Mouse (Mus musculus) T-helper 1 cell (primary cell): ENCODE measurements around the gene Lca5l.

Experiments
- in situ Hi-C: fragments of 300-600 bp; cut with MboI, MseI; formaldehyde crosslinking; loops from one replicate; pipeline ENCODE4 v1.15.1; 2025; ENCODE audit warnings: high pct_unique_total_duplicates

Lca5l gene

GRCm38 (mm10) chr16:96191531-96192506, at the start of gene Lca5l:
TSS of gene Lca5l (minus strand) at chr16:96192271.
- in situ Hi-C loops, result no loop called here

- in situ Hi-C loops, result no loop called here
Measured at GRCm38 (mm10) chr16:96235366-96235970, 43.4 kb upstream of the Lca5l start, which contains the start of gene B3galt5. TSS of gene B3galt5 (plus strand) at chr16:96235801.

GRCm38 (mm10) chr16:96233996-96234395, 41.9 kb upstream of the Lca5l start:
- in situ Hi-C loops, result no loop called here

- in situ Hi-C loops, result no loop called here
Measured at GRCm38 (mm10) chr16:96231974-96232373, 39.9 kb upstream of the Lca5l start.

- in situ Hi-C loops, result no loop called here
Measured at GRCm38 (mm10) chr16:96231251-96231650, 39.2 kb upstream of the Lca5l start.

- in situ Hi-C loops, result no loop called here
Measured at GRCm38 (mm10) chr16:96230411-96230810, 38.3 kb upstream of the Lca5l start.

GRCm38 (mm10) chr16:96229044-96229555, 37.0 kb upstream of the Lca5l start:
- in situ Hi-C loops, result loop anchor here (5.0 kb wide), 1 partner anchor 118 kb away; no protein-coding TSS in a partner anchor

GRCm38 (mm10) chr16:96228438-96228837, 36.4 kb upstream of the Lca5l start:
- in situ Hi-C loops, result loop anchor here (5.0 kb wide), 1 partner anchor 119 kb away; no protein-coding TSS in a partner anchor

- in situ Hi-C loops, result no loop called here
Measured at GRCm38 (mm10) chr16:96222452-96222851, 30.4 kb upstream of the Lca5l start.

- in situ Hi-C loops, result no loop called here
Measured at GRCm38 (mm10) chr16:96221959-96222358, 29.9 kb upstream of the Lca5l start.

GRCm38 (mm10) chr16:96221491-96221890, 29.4 kb upstream of the Lca5l start:
- in situ Hi-C loops, result no loop called here

- in situ Hi-C loops, result no loop called here
Measured at GRCm38 (mm10) chr16:96213027-96213426, 21.0 kb upstream of the Lca5l start.

- in situ Hi-C loops, result no loop called here
Measured at GRCm38 (mm10) chr16:96210856-96211255, 18.8 kb upstream of the Lca5l start.

GRCm38 (mm10) chr16:96209789-96210188, 17.7 kb upstream of the Lca5l start:
- in situ Hi-C loops, result no loop called here

- in situ Hi-C loops, result no loop called here
Measured at GRCm38 (mm10) chr16:96201485-96202232, 9.6 kb upstream of the Lca5l start.

GRCm38 (mm10) chr16:96200702-96201028, 8.6 kb upstream of the Lca5l start:
- in situ Hi-C loops, result no loop called here

- in situ Hi-C loops, result no loop called here
Measured at GRCm38 (mm10) chr16:96199913-96200701, 8.0 kb upstream of the Lca5l start, which contains the start of gene Sh3bgr. TSS of gene Sh3bgr (plus strand) at chr16:96200450.

- in situ Hi-C loops, result no loop called here
Measured at GRCm38 (mm10) chr16:96187619-96188018, 4.5 kb downstream of the Lca5l start.

- in situ Hi-C loops, result no loop called here
Measured at GRCm38 (mm10) chr16:96179156-96179555, 12.9 kb downstream of the Lca5l start.

GRCm38 (mm10) chr16:96175399-96175798, 16.7 kb downstream of the Lca5l start:
- in situ Hi-C loops, result no loop called here

- in situ Hi-C loops, result no loop called here
Measured at GRCm38 (mm10) chr16:96173648-96174047, 18.4 kb downstream of the Lca5l start.
